Mouse (Mus musculus): ENCODE measurements around the gene Zscan29.
"Not testable (repeated sequence)": the region's sequence is repeated elsewhere in the genome, so short reads cannot be mapped to it uniquely, and the experiment has no call there.

Gene Zscan29

GRCm38 (mm10) chr2:121137371-121137770 lies 33.6 kb downstream of the Zscan29 start:
- DNase-seq (ENCODE audit: low spot score in 2 of 2) = no peak

DNA sequence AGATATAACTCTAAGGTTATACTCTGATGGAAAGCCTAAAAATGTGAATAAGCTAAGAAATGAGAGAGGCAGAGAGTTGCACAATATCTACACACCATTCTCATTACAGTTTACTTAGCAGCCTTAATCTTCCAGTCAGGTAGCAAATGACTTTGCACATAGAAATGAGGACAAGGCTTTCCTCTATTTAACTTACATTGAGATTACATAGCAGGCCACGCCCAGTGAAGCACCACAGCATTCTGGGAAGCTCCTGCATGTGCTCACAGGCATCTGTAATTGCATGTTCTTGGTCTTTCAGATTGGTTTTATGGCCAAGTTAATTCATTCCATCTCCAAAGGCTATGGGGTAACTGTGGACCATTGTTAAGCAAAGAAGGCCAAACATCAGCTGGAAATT lies 38.1 kb downstream of the Zscan29 start:
- no peak for DNase-seq (ENCODE audit: low spot score in 2 of 2)

DNA sequence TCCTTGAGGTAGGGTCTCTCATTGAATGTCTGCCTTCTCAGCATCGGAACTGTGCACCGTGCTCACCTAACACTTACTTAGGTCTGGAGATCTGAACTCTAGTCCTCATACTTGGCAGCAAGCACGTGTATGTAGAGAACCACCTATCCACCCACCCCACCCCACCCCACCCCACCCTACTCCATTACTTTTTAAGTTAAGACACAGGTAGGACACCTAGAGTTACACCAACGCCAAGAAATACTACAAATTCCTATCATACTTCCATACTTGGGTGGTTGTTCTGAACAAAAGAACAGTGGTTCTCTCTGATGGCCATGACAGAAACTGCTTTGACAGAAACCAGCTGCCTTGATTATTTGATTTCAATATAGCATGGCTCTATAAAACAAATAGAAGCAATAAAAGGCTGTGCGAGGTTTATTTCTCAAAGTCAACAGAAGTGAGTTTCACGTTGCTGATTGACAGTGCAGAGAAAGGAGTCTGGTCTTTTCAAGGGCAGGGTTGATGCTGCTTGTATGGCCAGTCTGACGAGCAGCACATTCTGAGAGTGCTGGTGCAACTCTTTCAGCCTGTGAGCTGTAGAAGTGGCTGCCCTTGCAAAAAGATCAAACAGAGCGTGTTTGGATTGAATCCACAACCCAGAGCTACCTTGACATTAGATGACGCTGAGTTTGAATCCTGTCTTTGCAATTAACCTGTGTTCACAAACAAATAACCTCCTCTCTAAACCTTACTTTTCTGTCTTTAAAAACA lies 41.9 kb downstream of the Zscan29 start:
- DNase-seq (ENCODE audit: low spot score in 2 of 2) = no peak

DNA sequence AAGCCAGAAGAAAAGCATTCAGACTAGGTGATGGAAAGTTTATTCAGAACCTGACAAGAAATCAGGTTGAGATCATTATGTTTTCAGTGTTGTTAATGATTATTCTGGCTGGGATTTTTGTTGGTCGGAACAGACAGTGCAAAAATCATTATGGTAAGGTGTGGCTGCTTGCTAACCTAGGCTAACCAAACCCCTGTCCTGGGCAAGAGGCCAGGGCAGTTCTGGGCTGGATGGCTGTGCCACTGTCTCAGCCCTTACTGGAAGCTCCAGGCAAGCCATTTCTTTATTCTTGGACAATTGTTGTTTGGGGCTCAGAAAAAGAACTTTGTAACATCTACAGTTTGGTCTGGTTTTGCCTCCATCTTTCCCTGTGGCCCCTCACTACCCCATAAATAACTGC lies 43.4 kb downstream of the Zscan29 start:
- DNase-seq (ENCODE audit: low spot score in 2 of 2) = no peak

GRCm38 (mm10) chr2:121126302-121126701 lies 44.6 kb downstream of the Zscan29 start:
- not testable (repeated sequence) for DNase-seq (ENCODE audit: low spot score in 2 of 2)

DNA sequence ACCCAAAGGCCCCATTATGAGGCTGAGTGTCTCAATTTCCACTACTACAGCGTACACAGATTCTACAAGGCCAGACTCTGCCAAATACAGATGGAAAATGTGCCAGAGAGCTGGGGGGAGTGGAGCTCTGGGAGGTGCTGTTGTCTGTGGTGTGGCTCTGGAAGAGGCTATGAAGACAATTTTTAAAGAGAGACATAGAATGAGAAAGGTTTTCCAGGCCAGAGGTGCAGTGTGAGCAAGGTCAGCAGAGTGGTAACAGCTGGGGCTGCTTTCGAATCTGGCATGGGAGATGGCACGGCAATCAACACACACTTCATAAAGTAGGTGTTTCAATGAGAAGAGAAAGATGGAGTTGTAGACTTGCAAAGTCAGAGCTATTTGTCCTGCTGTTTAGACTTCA lies 51.7 kb downstream of the Zscan29 start:
- no peak for DNase-seq (ENCODE audit: low spot score in 2 of 2)

- no peak for DNase-seq (ENCODE audit: low spot score in 2 of 2)
Observed at GRCm38 (mm10) chr2:121115418-121115817, 55.5 kb downstream of the Zscan29 start.

DNA sequence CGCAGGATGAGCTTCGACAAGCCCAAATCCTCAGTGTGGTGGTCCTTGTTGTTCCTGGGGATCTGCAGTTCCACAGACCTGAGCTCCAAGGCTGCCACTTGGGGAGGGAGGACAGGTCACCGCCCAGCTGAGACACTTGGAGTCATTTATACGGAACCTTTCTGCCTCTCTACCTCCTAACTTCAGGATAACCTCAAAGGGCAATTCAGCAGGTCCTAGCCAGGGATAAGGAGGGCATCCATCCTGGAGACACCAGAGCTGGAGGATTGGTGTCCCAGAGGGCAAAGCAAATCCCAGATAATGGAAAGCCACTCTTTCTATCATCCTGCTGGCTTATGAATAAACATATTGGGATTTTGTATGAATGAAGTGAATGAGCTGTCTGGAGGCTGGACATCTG lies 61.2 kb downstream of the Zscan29 start, which contains the start of gene Tgm7:
Gene Tgm7 (minus strand): TSS at position 101 of the 400 bp plus-strand sequence.
- no peak for DNase-seq (ENCODE audit: low spot score in 2 of 2)

Measured in thymus, postnatal 10 days (tissue).